Mouse (Mus musculus) ES-CJ7 (cell line): ENCODE measurements around the gene Trit1.
A peak's percentile ranks its signal among the peaks of the same experiment; 100 is the strongest.

Source experiments
- DNase-seq: peaks from one replicate; pipeline ENCODE4 v3.0.0; 2011; ENCODE audit warnings: low read depth, low spot score

Trit1 gene

GRCm38 (mm10) chr4:123044842-123045241 lies 28.4 kb downstream of the Trit1 start:
- DNase-seq, result no peak

DNA sequence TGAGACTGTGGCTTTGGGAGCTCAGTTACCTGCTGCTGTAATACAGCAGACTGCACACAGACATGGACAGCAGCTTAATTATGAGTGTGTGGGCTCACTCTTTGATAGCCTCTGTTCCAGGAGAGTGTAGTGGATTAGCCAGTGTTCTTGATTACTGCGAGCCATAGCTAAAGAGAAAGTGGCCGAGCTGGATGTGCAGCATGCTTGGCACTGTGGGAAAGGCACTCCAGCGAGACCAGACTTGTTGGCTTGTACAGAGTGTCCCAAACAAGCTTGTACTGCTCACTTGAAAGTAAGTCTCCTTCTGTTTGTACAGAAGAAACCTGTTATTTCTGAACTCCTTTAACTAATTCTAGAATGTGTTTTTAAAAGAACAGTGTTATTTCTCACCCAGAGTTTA lies 29.9 kb downstream of the Trit1 start:
- DNase-seq, result no peak

- peak; percentile 36 for DNase-seq
These were observed 34.3 kb downstream of the Trit1 start for GRCm38 (mm10) chr4:123050681-123051211.

DNA sequence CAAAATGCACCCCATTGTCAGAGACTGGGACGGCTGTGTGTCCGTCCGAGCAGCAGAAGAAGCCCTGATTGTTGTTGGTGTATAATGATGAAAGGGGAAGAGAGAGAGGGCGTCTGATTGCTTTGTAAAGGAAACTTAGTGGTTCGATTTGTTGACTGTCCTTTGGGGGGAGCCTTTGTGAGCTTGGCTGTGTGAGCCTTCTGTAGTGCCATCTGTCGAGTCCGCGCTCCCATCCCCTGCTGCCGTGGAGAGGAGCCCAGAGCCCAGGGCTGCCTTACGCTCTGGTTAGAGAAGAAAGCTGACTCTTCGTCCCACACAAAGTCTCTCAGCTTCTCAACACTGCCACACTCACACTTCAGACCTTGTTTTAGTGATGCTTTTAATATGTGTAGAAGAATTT lies 36.8 kb downstream of the Trit1 start:
- DNase-seq, result no peak

GRCm38 (mm10) chr4:123054172-123054790 lies 37.9 kb downstream of the Trit1 start:
- no peak for DNase-seq

GRCm38 (mm10) chr4:123056560-123057109 lies 40.2 kb downstream of the Trit1 start:
- no peak for DNase-seq

DNA sequence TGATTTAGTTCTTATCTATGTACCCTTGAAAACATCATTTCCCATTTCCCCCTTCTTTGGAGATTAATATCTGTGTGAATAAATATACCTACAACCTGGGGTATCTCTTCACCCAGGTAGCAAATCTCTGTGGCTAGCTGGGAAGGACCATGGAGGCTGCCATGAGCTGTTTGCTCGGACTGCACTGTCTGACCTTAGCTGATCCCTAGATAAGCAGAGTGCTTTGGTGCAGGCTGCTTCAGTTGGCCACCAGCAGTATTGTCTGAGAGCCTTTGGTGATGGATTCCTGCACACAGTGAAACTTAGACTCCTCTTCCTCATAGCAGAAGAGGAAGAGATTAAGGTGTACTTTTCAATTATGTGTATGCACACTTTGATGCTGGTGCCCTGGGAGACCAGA lies 41.6 kb downstream of the Trit1 start:
- DNase-seq, result no peak

DNA sequence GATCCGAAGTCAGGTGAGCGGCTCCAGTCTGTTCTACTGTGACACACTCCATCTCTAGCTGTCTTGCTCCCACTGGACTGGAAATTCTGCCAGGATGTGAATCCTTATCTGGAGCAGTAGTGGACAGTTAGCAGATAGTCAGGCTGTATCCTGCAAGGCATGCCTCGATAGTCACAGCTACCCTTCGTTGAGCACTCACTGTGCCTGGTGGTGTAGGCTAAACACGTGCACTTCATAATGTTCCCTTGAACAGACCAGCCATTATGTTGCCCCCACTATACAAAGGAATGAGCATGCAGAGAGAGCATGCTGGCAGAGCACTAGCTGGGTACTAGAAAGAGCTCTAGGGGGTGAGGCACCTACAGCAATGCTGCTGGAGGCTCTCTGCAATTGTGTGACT lies 45.3 kb downstream of the Trit1 start:
- no peak for DNase-seq

DNA sequence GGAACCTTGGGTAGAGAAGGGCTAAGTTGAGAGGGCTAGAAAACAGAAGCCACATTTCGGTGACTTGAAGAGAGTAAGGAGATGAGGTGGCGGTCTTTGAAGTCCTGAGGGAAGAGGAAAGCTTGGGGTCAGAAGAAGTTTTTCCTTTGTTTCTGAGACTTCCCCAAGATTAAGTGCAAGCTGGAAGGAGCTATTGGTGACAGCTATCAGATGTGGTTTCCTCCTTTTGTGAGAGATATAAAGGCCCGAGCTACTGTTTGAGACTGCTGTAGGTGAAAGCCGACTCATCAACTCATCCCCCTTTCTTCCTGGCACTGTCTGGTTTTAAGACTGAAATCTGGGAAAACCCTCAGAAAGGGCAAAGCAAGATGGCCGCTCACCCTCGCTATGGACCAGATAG lies 52.2 kb downstream of the Trit1 start:
- DNase-seq, result no peak

DNA sequence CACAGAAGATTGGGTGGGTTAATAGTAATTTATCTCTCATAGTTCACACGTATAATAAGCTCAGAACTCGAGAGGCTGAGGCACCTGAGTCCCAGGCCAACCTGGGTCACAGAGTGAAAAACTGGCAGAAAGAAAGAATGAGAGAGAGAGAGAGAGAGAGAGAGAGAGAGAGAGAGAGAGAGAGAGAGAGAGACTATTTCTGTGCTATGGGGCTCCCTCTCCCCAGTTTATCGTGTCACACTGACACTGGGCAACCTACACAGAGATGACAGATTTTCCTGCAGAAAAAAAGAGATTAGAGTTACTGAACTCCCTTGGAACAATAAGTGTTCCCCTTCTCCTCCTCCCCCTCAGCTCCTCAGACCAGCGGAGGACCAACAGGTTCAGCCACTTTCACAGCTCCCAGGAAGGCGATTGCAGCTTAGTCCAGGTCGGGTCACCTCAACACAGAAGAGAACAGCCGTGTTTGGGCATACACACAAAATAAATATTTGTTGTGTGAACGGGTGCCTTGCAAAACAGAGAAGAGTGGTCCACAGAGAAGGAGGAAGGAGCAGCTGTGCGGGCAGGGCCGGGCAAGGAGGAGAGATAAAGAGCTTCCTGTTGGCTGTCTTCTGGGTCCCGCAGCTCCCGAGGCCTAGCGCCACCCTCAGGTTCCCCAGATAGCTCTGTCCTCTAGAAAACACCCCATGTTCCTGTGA lies 55.0 kb downstream of the Trit1 start:
- peak; percentile 42 for DNase-seq

GRCm38 (mm10) chr4:123076928-123077327 lies 60.5 kb downstream of the Trit1 start:
- no peak for DNase-seq

- no peak for DNase-seq
These were observed 61.8 kb downstream of the Trit1 start for GRCm38 (mm10) chr4:123078231-123078630.

DNA sequence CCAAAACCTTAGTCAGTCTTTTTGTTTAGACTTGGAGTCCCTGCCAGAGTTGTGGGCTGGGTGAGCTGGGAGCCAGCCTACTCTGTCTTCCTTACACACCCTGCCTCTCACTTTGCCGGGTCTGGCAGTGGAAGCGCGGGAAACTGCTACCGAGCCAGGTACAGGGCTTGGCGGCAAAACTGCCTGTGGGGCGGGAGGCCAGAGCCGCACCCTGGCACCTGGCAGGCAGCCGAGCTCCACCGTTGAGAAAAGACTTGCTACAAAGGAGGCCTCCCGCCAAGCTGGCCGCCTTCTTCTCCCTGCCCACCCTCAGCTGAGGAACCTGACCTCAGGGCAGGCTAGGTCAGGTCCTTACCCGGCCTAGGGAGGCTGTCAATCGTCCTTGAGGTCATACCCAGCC lies 64.4 kb downstream of the Trit1 start:
- no peak for DNase-seq

- peak; percentile 79 for DNase-seq
These were observed 66.1 kb downstream of the Trit1 start for GRCm38 (mm10) chr4:123082283-123083163.

GRCm38 (mm10) chr4:123083323-123083902 lies 67.0 kb downstream of the Trit1 start:
- DNase-seq, result no peak

- DNase-seq, result no peak
These were observed 68.9 kb downstream of the Trit1 start for GRCm38 (mm10) chr4:123085290-123085689.

GRCm38 (mm10) chr4:123086381-123086780 lies 70.0 kb downstream of the Trit1 start:
- DNase-seq, result peak; percentile 29

GRCm38 (mm10) chr4:123092621-123093020 lies 76.2 kb downstream of the Trit1 start:
- peak; percentile 66 for DNase-seq

GRCm38 (mm10) chr4:123093064-123093776 lies 76.8 kb downstream of the Trit1 start:
- DNase-seq, result no peak

DNA sequence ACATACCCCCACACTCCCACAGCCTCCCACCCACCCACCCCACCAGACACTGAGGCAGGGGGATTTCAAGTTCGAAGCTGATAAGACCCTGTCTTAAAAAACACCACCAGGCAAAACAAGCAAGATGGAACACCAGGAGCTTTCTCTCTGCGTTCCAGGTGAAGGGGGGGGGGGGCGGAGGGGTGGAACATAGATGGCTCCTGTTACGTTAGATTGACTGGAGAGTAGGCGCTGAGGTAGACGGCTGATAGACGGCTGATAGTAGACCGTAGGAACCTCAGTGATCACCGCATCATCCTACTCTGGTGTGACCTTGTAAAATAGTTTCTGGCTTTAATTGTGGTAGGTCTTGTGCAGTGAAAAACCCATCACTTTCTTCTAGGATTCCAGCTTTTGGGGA lies 77.5 kb downstream of the Trit1 start:
- no peak for DNase-seq
